Mouse (Mus musculus): ENCODE results near the gene Tor2a.

DNA sequence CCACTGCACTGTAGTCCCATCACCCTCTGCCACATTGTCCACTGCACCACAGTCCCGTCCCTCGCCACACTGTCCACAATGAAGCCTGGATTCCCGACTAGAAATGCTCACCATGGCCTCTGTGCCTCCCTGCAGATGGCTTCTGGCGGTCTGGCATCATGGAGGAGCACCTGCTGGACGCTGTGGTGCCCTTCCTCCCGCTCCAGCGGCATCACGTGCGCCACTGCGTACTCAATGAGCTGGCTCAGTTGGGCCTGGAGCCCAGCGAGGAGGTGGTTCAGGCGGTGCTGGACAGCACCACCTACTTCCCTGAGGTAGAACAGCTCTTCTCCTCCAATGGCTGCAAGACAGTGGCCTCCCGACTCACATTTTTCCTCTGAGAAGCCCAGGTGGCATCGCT is 4.3 kb downstream of the Tor2a start:
- no peak for TF ChIP-seq EP300 (IDR thresholded peaks at IDR 0.05; ENCODE audit: low read length)
- no peak for TF ChIP-seq HCFC1 (IDR thresholded peaks at IDR 0.05; ENCODE audit: low read depth, low read length)
- TF ChIP-seq POLR2A (IDR thresholded peaks at IDR 0.05; ENCODE audit: low read depth, low read length) = no peak
- TF ChIP-seq MEF2A (IDR thresholded peaks at IDR 0.05; ENCODE audit: borderline replicate concordance, low read depth, low read length) = no peak
- no peak for TF ChIP-seq UBTF (IDR thresholded peaks at IDR 0.05; ENCODE audit: low read depth, low read length)

Data from CH12.LX (cell line).